Comparison of ENCODE assay signal across 22 mouse cellular contexts in genomic region chr5:98069191-98069590, GRCm38 (mm10). TPM values are rescaled to one million over a fixed set of nuclear protein-coding genes. Genes with fewer than 3 reads are reported as not detected.
A peak's percentile ranks its signal among the peaks of the same experiment; 100 is the strongest.
DNase-seq lines count a peak whose midpoint lies in the region; ATAC-seq and TF ChIP-seq lines count a peak whose summit lies in the region.
"Had no signal": no experiment of that assay in that cellular context is flagged by ENCODE, and none has a peak within 500 bp of the region (broad histone marks: within the 10 kb centered on the region; RNA-seq: fewer than 3 reads in every experiment).

No protein-coding gene starts in this region.

- no peak for DNase-seq in heart, adult 11 months
- no peak for DNase-seq in heart, postnatal 36 days
- peak; percentile 11 for DNase-seq in ES-E14 (ENCODE audit: low read depth, low spot score)
- peak; percentile 17 to 35 for DNase-seq in heart, postnatal 10 days
- no peak for DNase-seq in cerebellum, adult 11 months
- no peak for DNase-seq in B cell, adult 2 months
- DNase-seq: adrenal gland, adult 2 months; cerebellum, adult 2 months; cerebellum, postnatal 10 days; gastrocnemius, adult 2 months; gastrocnemius, postnatal 25 days; kidney, adult 18-20 months; kidney, postnatal 10 days had no signal

- no peak overlapping the region for H3K9ac ChIP-seq in heart, embryonic 12.5 days
- H3K9ac ChIP-seq in heart, embryonic 16.5 days (ENCODE audit: low read length) = no peak overlapping the region
- no peak overlapping the region for H3K9ac ChIP-seq in ES-E14 (ENCODE audit: insufficient read depth, low read depth, low read length, poor library complexity, severe bottlenecking)
- H3K9ac ChIP-seq: forebrain, embryonic 13.5 days; hindbrain, embryonic 14.5 days; intestine, embryonic 15.5 days had no signal

- H3K9me3 ChIP-seq in heart, embryonic 12.5 days (replicated peaks) = no peaks in the 10 kb centered on the region
- no peaks in the 10 kb centered on the region for H3K9me3 ChIP-seq in heart, embryonic 16.5 days (replicated peaks; ENCODE audit: control insufficient read depth, low read length)
- H3K9me3 ChIP-seq in ES-E14 (ENCODE audit: control insufficient read depth, insufficient read depth, low read depth, low read length) = no peaks in the 10 kb centered on the region
- H3K9me3 ChIP-seq: embryonic facial prominence, embryonic 10.5 days; forebrain, embryonic 13.5 days; hindbrain, embryonic 10.5 days; intestine, embryonic 15.5 days had no signal

- no peak overlapping the region for H3K4me3 ChIP-seq in heart, embryonic 12.5 days
- no peak overlapping the region for H3K4me3 ChIP-seq in heart, embryonic 16.5 days (ENCODE audit: low read length)
- H3K4me3 ChIP-seq in ES-E14 (ENCODE audit: insufficient read depth in 1 of 2, low read depth in 1 of 2, low read length in 2 of 2, poor library complexity in 1 of 2, severe bottlenecking in 1 of 2) = no peak overlapping the region
- H3K4me3 ChIP-seq: embryonic facial prominence, embryonic 10.5 days; forebrain, embryonic 13.5 days; gastrocnemius, adult 2 months; hindbrain, embryonic 10.5 days; intestine, embryonic 15.5 days had no signal

- intact Hi-C loops in heart, postnatal 36 days (cut with DNase I) = no loop called here
- intact Hi-C loops in heart, postnatal 10 days (cut with DNase I) = no loop called here

- peak overlapping the region; percentile 70; the same call in 1 of the 2 replicates for H3K27ac ChIP-seq in heart, embryonic 12.5 days (ENCODE audit: poor library complexity, severe bottlenecking)
- H3K27ac ChIP-seq in heart, embryonic 16.5 days (ENCODE audit: low read length) = peak overlapping the region; percentile 43
- H3K27ac ChIP-seq in ES-E14 (ENCODE audit: insufficient read depth, low read depth, low read length, poor library complexity, severe bottlenecking) = no peak overlapping the region
- H3K27ac ChIP-seq: embryonic facial prominence, embryonic 10.5 days; forebrain, embryonic 13.5 days; gastrocnemius, adult 2 months; hindbrain, embryonic 10.5 days; hindbrain, embryonic 14.5 days; intestine, embryonic 15.5 days had no signal

- no peaks in the 10 kb centered on the region for H3K36me3 ChIP-seq in heart, embryonic 12.5 days
- no peaks in the 10 kb centered on the region for H3K36me3 ChIP-seq in heart, embryonic 16.5 days (ENCODE audit: control insufficient read depth, insufficient read depth)
- no peaks in the 10 kb centered on the region for H3K36me3 ChIP-seq in ES-E14 (ENCODE audit: control insufficient read depth, insufficient read depth, low read length, poor library complexity, severe bottlenecking)
- H3K36me3 ChIP-seq: embryonic facial prominence, embryonic 10.5 days; hindbrain, embryonic 10.5 days; intestine, embryonic 15.5 days had no signal

- WGBS in heart, embryonic 12.5 days = 39% methylated on average over 4 of the region's 4 CpGs
- WGBS in heart, embryonic 16.5 days = 44% methylated on average over 4 of the region's 4 CpGs

- ATAC-seq in heart, embryonic 12.5 days (ENCODE audit: insufficient number of reproducible peaks, low FRiP score) = no peak
- no peak; the same call in 1 of the 2 replicates for ATAC-seq in heart, embryonic 16.5 days (replicated peaks; ENCODE audit: extremely low read depth, insufficient read depth, low FRiP score)
- ATAC-seq: activated CD4-positive, CD25-positive, alpha-beta regulatory T cell, adult 4 months; CD4-positive, CD25-positive, alpha-beta regulatory T cell, adult 4 months; forebrain, embryonic 13.5 days; intestine, embryonic 15.5 days had no signal

- H3K4me1 ChIP-seq in heart, embryonic 12.5 days (replicated peaks) = 0 out of 2 replicates have a peak, but pooled peaks cover 5% of the 10 kb centered on the region
- peaks cover 3% of the 10 kb centered on the region for H3K4me1 ChIP-seq in heart, embryonic 16.5 days (ENCODE audit: control insufficient read depth, insufficient read depth, low read length)
- H3K4me1 ChIP-seq in ES-E14 (ENCODE audit: control insufficient read depth in 2 of 2, insufficient read depth in 2 of 2, low read length in 2 of 2, poor library complexity in 1 of 2) = no peaks in the 10 kb centered on the region
- H3K4me1 ChIP-seq: embryonic facial prominence, embryonic 10.5 days; forebrain, embryonic 13.5 days; hindbrain, embryonic 10.5 days; intestine, embryonic 15.5 days had no signal

- in situ Hi-C loops in ES-E14 (cut with MboI; ENCODE audit: low sequenced_read_pairs in 2 of 2, unreplicated experiment in 2 of 2) = no loop called here

- no peaks in the 10 kb centered on the region for H3K27me3 ChIP-seq in heart, embryonic 12.5 days (replicated peaks)
- H3K27me3 ChIP-seq in heart, embryonic 16.5 days (ENCODE audit: control insufficient read depth, insufficient read depth, low read length) = no peaks in the 10 kb centered on the region
- H3K27me3 ChIP-seq: forebrain, embryonic 13.5 days; intestine, embryonic 15.5 days had no signal

- H3K4me2 ChIP-seq in heart, embryonic 12.5 days = no peak overlapping the region
- H3K4me2 ChIP-seq in heart, embryonic 16.5 days (ENCODE audit: low read depth, low read length) = no peak overlapping the region
- H3K4me2 ChIP-seq: forebrain, embryonic 13.5 days; hindbrain, embryonic 14.5 days; intestine, embryonic 15.5 days had no signal

TF ChIP-seq in ES-E14, 5 proteins besides CTCF, POLR2A, EP300 and RAD21:
- TF ChIP-seq MAFK (IDR thresholded peaks at IDR 0.05; ENCODE audit: insufficient read depth, low read depth, low read length) (no peak), HCFC1 (IDR thresholded peaks at IDR 0.05; ENCODE audit: borderline replicate concordance, insufficient read depth, low read length) (no peak), CHD2 (IDR thresholded peaks at IDR 0.05; ENCODE audit: low read depth, low read length) (no peak), ZNF384 (IDR thresholded peaks at IDR 0.05; ENCODE audit: low read depth, low read length) (no peak), ZC3H11A (IDR thresholded peaks at IDR 0.05; ENCODE audit: borderline replicate concordance, low read depth, low read length) (no peak)

RNA-seq across cellular contexts. Expression of gene Antxr2, which starts 38.3 kb away (rescaled TPM):
- polyA plus RNA-seq in heart, embryonic 12.5 days (2016; fragmentation: Nextera tagmentation; extraction: Ambion mirVana) = 64.2 and 64.3 TPM in 2 replicates
- 58.2 and 63.7 TPM in 2 replicates for polyA plus RNA-seq in heart, embryonic 16.5 days (2015; fragmentation: Nextera tagmentation; extraction: Ambion mirVana)
- 10 to 100 TPM; 73.9 to 77.0 TPM for total RNA-seq in heart, postnatal 36 days (2021)
- total RNA-seq in ES-E14 (2012; rRNA removed) = 1.3 and 4.8 TPM in 2 replicates
- total RNA-seq in heart, postnatal 10 days (2021) = 100 to 1,000 TPM in 1 of 2 experiments, 10 to 100 TPM in 1; 86.3 to 114 TPM

Comparison
In these comparisons a context has a peak if more than half of its experiments do, and no peak if none do; other contexts are left out.
1. DNase-seq: peak in ES-E14 (single experiment) and heart, postnatal 10 days (2 of 2); none in heart, adult 11 months (single experiment), heart, postnatal 36 days (0 of 2), cerebellum, adult 11 months (single experiment) and B cell, adult 2 months (0 of 2).
2. RNA of gene Antxr2, which starts 38.3 kb away (total RNA-seq): 86.3 to 114 TPM in heart, postnatal 10 days and 73.9 to 77.0 TPM in heart, postnatal 36 days; 1.3 to 4.8 TPM in ES-E14; every median in the first group is over 10 times any median in the second.